Mouse (Mus musculus): ENCODE data around the gene Rapgef1. TPM values are rescaled to one million over a fixed set of nuclear protein-coding genes. Genes with fewer than 3 reads are reported as not detected.
A peak's percentile ranks its signal among the peaks of the same experiment; 100 is the strongest.
"Not testable (repeated sequence)": the region's sequence is repeated elsewhere in the genome, so short reads cannot be mapped to it uniquely, and the experiment has no call there.

Gene Rapgef1
- polyA plus RNA-seq, 1 experiment from 2014 or later = 13.6 TPM

DNA sequence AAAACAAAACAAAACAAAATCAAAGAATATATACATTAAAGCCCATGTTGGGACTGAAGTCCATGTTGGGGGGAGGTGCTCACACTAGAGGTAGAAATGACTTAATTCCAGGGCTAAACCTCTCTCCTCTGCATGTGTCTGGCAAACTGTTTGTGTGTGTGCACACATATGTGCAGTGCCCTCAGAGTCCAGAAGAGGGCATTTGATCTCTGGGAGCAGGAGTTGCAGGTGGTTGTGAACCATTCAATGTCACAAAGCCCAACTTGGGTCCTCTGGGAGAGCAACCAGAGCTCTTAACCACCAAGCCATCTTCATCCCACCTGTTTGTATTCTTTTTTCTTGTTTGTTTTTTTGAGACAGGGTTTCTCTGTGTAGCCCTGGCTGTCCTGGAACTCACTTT, 150.6 kb downstream of the Rapgef1 start:
- 0 out of 2 replicates have a peak, but pooled peaks cover 3% of the 10 kb centered on the region for H3K36me3 ChIP-seq (ENCODE audit: insufficient read depth, low read length)
- H3K9ac ChIP-seq (replicated peaks; ENCODE audit: low read length) = no peak overlapping the region
- H3K4me1 ChIP-seq (ENCODE audit: insufficient read depth, low read length) = peaks cover 8% of the 10 kb centered on the region
- no peak overlapping the region for H3K4me2 ChIP-seq (replicated peaks; ENCODE audit: low read depth, low read length)
- ATAC-seq (ENCODE audit: low FRiP score, low TSS enrichment) = no peak
- H3K27ac ChIP-seq (ENCODE audit: low read length) = no peak overlapping the region
- no peak overlapping the region for H3K4me3 ChIP-seq (ENCODE audit: low read length)
- no peaks in the 10 kb centered on the region for H3K27me3 ChIP-seq (ENCODE audit: insufficient read depth, low read length)
- no peaks in the 10 kb centered on the region for H3K9me3 ChIP-seq (ENCODE audit: low read length)

DNA sequence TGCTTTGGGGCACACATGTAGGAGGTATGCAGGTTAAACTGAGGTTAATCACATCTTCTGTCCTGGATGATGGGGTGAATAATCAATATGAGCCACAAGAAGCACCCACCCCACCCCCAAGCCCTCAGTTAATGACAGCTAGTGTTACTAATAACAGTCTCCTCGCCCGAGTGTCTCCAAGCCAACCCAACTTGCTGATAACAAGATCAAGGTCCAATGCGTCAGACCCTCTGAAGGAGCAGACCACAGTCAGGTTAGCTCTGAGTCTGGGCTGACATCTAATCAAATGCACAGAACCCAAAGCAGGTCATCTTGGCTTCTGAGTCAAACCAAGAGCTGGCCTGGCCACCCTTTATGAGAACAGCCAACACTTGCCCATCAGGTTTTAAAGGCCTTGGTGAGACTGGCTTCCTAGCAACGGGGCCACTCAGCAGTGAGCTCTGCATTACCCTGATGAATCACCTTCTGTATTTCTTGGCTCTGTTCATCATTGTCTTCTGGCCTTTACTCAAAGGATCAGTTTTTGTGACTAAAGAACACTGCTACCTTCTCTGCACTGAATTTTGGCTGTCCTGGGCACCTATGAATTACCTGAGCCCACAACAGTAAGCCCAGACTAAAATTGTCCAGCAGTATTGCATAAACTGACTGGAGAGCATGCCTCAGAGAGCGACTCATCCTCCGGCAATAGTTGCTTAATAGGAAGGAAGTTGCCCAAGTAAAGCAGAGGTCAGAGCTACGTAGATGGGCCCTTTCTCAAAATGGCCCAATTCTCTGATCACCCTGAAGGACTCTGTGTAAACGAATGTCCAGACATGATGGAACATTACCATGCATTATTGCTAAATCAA, 152.3 kb downstream of the Rapgef1 start:
- no peak overlapping the region for H3K27ac ChIP-seq (ENCODE audit: low read length)
- H3K9me3 ChIP-seq (ENCODE audit: low read length) = no peaks in the 10 kb centered on the region
- no peak overlapping the region for H3K4me3 ChIP-seq (ENCODE audit: low read length)
- H3K4me1 ChIP-seq (ENCODE audit: insufficient read depth, low read length) = peaks cover 8% of the 10 kb centered on the region
- H3K9ac ChIP-seq (replicated peaks; ENCODE audit: low read length) = no peak overlapping the region
- H3K4me2 ChIP-seq (replicated peaks; ENCODE audit: low read depth, low read length) = no peak overlapping the region
- H3K27me3 ChIP-seq (ENCODE audit: insufficient read depth, low read length) = no peaks in the 10 kb centered on the region
- WGBS = 83% methylated on average over 8 of the region's 8 CpGs
- no peak for ATAC-seq (ENCODE audit: low FRiP score, low TSS enrichment)
- peaks cover 8% of the 10 kb centered on the region; the same call in 1 of the 2 replicates for H3K36me3 ChIP-seq (ENCODE audit: insufficient read depth, low read length)

DNA sequence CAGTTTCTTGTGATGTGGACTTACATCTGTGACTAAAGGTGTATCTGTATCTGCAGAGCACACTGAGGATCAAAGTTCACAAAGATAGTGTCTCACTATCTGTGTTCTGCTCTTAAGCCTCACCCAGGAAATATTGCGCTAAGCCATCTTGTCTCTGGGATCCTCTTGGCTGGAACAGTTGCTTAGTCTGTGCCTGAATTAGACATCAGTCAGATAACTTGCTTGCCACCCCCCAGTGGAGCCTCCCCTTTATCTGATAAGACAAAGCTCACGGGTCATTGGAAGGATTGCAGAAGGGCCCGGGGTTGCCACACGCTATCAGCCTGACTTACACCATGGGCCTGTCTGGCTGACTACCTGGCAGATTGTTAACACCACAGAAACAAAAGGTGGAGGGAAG, 153.8 kb downstream of the Rapgef1 start:
- Histone ChIP-seq H3K4me2 (replicated peaks; ENCODE audit: low read depth, low read length) (no peak overlapping the region), H3K4me3 (ENCODE audit: low read length) (no peak overlapping the region), H3K27ac (ENCODE audit: low read length) (no peak overlapping the region), H3K4me1 (ENCODE audit: insufficient read depth, low read length) (peaks cover under 1% of the 10 kb centered on the region; the same call in 1 of the 2 replicates), H3K27me3 (ENCODE audit: insufficient read depth, low read length) (no peaks in the 10 kb centered on the region), H3K9me3 (ENCODE audit: low read length) (no peaks in the 10 kb centered on the region), H3K9ac (replicated peaks; ENCODE audit: low read length) (no peak overlapping the region), H3K36me3 (ENCODE audit: insufficient read depth, low read length) (peaks cover 23% of the 10 kb centered on the region)
- WGBS = 92% methylated on average over 4 of the region's 4 CpGs
- ATAC-seq (ENCODE audit: low FRiP score, low TSS enrichment) = no peak

DNA sequence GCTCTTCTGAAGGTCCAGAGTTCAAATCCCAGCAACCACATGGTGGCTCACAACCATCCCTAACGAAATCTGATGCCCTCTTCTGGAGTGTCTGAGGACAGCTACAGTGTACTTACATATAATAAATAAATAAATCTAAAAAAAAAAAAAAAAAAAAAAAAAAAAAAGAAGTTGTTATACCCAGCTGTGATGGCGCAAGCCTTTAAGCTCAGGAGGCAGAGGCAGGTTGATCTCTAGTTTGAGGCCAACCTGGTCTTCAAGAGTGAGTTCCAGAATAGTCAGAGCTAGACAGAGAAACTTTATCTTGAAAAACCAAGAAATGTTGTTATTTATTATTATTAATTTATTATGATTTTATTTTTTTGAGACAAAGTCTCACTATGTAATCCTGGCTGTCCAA, 161.7 kb downstream of the Rapgef1 start:
- not testable (repeated sequence) for H3K9me3 ChIP-seq (ENCODE audit: low read length); H3K4me3 ChIP-seq (ENCODE audit: low read length); H3K27me3 ChIP-seq (ENCODE audit: insufficient read depth, low read length); H3K4me1 ChIP-seq (ENCODE audit: insufficient read depth, low read length); ATAC-seq (ENCODE audit: low FRiP score, low TSS enrichment); H3K9ac ChIP-seq (replicated peaks; ENCODE audit: low read length); H3K27ac ChIP-seq (ENCODE audit: low read length); H3K4me2 ChIP-seq (replicated peaks; ENCODE audit: low read depth, low read length)
- peaks cover 90% of the 10 kb centered on the region for H3K36me3 ChIP-seq (ENCODE audit: insufficient read depth, low read length)
- WGBS = 97% methylated on average over 2 of the region's 2 CpGs

DNA sequence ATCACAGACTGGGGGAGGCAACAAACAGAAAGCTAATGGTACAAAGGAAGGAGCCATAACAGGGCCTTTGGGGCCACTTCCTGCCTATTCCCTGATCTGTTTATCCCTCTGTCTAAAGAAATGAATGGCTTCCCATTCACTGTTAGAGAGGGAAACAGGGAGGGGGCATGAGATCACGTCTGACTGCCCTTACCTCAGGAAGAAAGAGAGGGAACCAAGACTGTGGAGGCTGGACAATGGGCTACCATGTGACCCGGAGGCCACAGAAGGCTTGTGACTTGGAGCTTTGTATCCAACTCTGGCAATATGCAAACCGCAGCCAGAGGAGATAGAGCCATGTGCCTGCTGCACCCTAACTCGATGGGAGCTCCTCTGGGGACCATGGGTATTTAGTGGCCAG, 164.8 kb downstream of the Rapgef1 start:
- Histone ChIP-seq H3K27me3 (ENCODE audit: insufficient read depth, low read length) (no peaks in the 10 kb centered on the region), H3K36me3 (ENCODE audit: insufficient read depth, low read length) (peaks cover 61% of the 10 kb centered on the region), H3K4me2 (replicated peaks; ENCODE audit: low read depth, low read length) (no peak overlapping the region), H3K27ac (ENCODE audit: low read length) (no peak overlapping the region), H3K9me3 (ENCODE audit: low read length) (peaks cover 3% of the 10 kb centered on the region; the same call in 1 of the 2 replicates), H3K4me1 (ENCODE audit: insufficient read depth, low read length) (peaks cover 13% of the 10 kb centered on the region), H3K4me3 (ENCODE audit: low read length) (no peak overlapping the region), H3K9ac (replicated peaks; ENCODE audit: low read length) (no peak overlapping the region)
- 72% methylated on average over 4 of the region's 4 CpGs for WGBS
- ATAC-seq (ENCODE audit: low FRiP score, low TSS enrichment) = no peak

DNA sequence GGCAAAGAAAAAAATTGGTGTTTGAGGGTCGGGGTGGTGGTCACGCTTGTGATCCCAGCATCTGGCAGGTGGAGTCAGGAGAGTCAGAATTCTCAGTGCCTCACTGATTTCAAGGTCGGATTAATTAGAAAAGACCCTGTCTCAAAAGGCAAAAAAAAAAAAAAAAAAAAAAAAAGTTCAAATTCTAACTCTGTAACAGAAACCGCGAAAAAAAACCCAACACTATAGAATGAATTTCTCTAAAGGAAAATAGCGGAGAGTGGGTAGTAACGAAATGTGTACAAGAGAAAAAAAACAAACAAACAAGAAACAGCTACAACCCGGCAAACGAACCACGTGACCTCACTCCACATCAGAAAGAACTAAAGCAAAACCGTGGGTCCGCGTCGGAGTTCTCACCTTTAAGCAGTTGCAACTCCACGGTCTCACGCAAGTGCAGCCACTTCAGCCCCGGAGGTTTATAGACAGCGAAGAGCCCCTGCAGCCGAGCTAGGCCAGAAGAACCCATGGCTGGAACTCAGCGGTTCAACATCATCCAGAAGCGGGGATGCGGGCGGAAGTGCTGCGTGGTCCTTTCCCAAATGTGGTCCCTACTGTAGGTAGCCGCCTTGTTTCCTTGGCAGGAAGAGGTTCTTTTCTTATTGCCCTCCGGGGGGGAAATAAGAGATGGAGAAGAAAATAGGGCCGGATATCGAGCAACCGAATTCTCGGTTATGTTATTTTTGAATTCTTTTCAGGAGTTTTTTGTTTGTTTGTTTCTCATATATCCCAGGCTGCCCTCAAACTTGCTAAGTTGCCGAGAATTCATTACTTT, 167.8 kb downstream of the Rapgef1 start, which contains the start of gene Coq4:
Coq4 (plus strand) TSS at position 390 of the 814 bp plus-strand sequence.
- H3K4me1 ChIP-seq (ENCODE audit: insufficient read depth, low read length) = peaks cover 13% of the 10 kb centered on the region
- H3K27me3 ChIP-seq (ENCODE audit: insufficient read depth, low read length) = no peaks in the 10 kb centered on the region
- peaks cover 50% of the 10 kb centered on the region for H3K36me3 ChIP-seq (ENCODE audit: insufficient read depth, low read length)
- ATAC-seq (ENCODE audit: low FRiP score, low TSS enrichment) = peak; percentile 92
- peak within 1 kb of the TSS; percentile 93 for H3K4me3 ChIP-seq (ENCODE audit: low read length)
- H3K9me3 ChIP-seq (ENCODE audit: low read length) = no peaks in the 10 kb centered on the region
- peak within 1 kb of the TSS; percentile 79 for H3K4me2 ChIP-seq (replicated peaks; ENCODE audit: low read depth, low read length)
- whole genome bisulfite sequencing = 2% methylated on average over 31 of the region's 31 CpGs
- H3K9ac ChIP-seq (replicated peaks; ENCODE audit: low read length) = peak within 1 kb of the TSS; percentile 88
- peak within 1 kb of the TSS; percentile 82 for H3K27ac ChIP-seq (ENCODE audit: low read length)

DNA sequence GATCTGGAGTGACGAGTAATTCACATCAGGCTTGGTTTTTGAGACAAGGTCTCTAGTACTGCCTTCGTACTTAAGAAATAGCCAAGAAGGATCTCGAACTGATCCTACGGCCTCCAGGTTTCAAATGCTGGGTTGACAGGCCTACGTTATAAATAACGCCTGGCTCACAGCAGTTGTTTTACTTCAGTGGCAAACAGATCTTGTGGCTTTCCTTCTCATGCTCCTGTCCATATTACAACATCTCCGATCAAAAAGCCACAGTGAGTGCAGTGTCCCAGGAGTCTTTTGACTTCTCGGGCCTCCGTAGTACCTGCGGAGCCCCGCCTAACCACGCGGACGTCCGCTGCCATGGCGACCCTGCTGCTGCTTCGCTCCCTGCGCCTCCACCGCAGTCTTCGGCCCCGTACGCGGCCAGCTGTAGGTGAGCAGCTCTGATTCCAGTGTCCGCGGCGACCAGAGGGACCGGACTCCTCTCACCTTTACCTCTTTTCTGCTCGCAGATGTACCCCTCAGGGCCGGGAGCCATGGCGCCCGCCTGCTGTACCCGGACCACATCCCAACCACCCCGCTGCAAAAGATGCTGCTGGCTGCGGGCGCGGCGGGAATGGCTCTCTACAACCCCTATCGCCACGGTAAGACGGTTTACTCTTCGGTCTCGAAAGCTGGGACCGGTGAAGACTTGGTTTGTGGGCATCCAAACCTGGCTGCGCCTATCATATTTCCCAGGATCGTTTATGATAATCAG, 168.6 kb downstream of the Rapgef1 start, which contains the start of gene Trub2:
Trub2 (minus strand) TSS at position 566 of the 745 bp plus-strand sequence.
- peak within 1 kb of the TSS; percentile 88 for H3K9ac ChIP-seq (replicated peaks; ENCODE audit: low read length)
- peak; percentile 90 for ATAC-seq (ENCODE audit: low FRiP score, low TSS enrichment)
- H3K4me1 ChIP-seq (ENCODE audit: insufficient read depth, low read length) = peaks cover 13% of the 10 kb centered on the region
- H3K27me3 ChIP-seq (ENCODE audit: insufficient read depth, low read length) = no peaks in the 10 kb centered on the region
- peak within 1 kb of the TSS; percentile 93 for H3K4me3 ChIP-seq (ENCODE audit: low read length)
- H3K9me3 ChIP-seq (ENCODE audit: low read length) = no peaks in the 10 kb centered on the region
- 1% methylated on average over 45 of the region's 45 CpGs for WGBS
- H3K27ac ChIP-seq (ENCODE audit: low read length) = peak within 1 kb of the TSS; percentile 82
- peak within 1 kb of the TSS; percentile 79 for H3K4me2 ChIP-seq (replicated peaks; ENCODE audit: low read depth, low read length)
- H3K36me3 ChIP-seq (ENCODE audit: insufficient read depth, low read length) = peaks cover 50% of the 10 kb centered on the region
